Mouse (Mus musculus) telencephalon, adult 2 months (tissue): Measurements from ENCODE around the gene Nfatc3.

Experiments used
- DNase-seq: peaks from one replicate; pipeline ENCODE4 v3.0.0-alpha.2; 2011; ENCODE audit warnings: low read depth, low spot score

Nfatc3 gene

GRCm38 (mm10) chr8:106146014-106146413 is 87.4 kb downstream of the Nfatc3 start:
- no peak for DNase-seq

- no peak for DNase-seq
These were observed 89.4 kb downstream of the Nfatc3 start for GRCm38 (mm10) chr8:106147868-106148565.

- no peak for DNase-seq
These were observed 90.4 kb downstream of the Nfatc3 start for GRCm38 (mm10) chr8:106149025-106149424.

- DNase-seq = peak; percentile 92
These were observed 91.4 kb downstream of the Nfatc3 start, which contains the start of gene Pla2g15 for GRCm38 (mm10) chr8:106149801-106150652. Pla2g15 (plus strand) TSS chr8:106150399.

GRCm38 (mm10) chr8:106150653-106151000 is 92.0 kb downstream of the Nfatc3 start:
- DNase-seq = no peak

- no peak for DNase-seq
These were observed 92.4 kb downstream of the Nfatc3 start for GRCm38 (mm10) chr8:106151041-106151440.

- DNase-seq = no peak
These were observed 94.2 kb downstream of the Nfatc3 start for GRCm38 (mm10) chr8:106152876-106153275.

- no peak for DNase-seq
These were observed 98.8 kb downstream of the Nfatc3 start for GRCm38 (mm10) chr8:106157419-106157818.

GRCm38 (mm10) chr8:106158381-106158780 is 99.7 kb downstream of the Nfatc3 start:
- DNase-seq = no peak

GRCm38 (mm10) chr8:106159876-106160275 is 101.2 kb downstream of the Nfatc3 start:
- no peak for DNase-seq

GRCm38 (mm10) chr8:106163251-106163650 is 104.6 kb downstream of the Nfatc3 start:
- DNase-seq = no peak

- no peak for DNase-seq
These were observed 106.8 kb downstream of the Nfatc3 start for GRCm38 (mm10) chr8:106165460-106165859.

- DNase-seq = no peak
These were observed 109.8 kb downstream of the Nfatc3 start, which contains the start of gene Slc7a6 for GRCm38 (mm10) chr8:106168356-106169016. Slc7a6 (plus strand) TSS chr8:106168857.

GRCm38 (mm10) chr8:106169017-106169933 is 110.6 kb downstream of the Nfatc3 start:
- no peak for DNase-seq

- DNase-seq = no peak
These were observed 111.4 kb downstream of the Nfatc3 start for GRCm38 (mm10) chr8:106169934-106170480.

- DNase-seq = no peak
These were observed 114.9 kb downstream of the Nfatc3 start for GRCm38 (mm10) chr8:106173566-106173965.

GRCm38 (mm10) chr8:106176891-106177290 is 118.3 kb downstream of the Nfatc3 start:
- no peak for DNase-seq

GRCm38 (mm10) chr8:106177594-106177993 is 119.0 kb downstream of the Nfatc3 start:
- DNase-seq = no peak

- DNase-seq = no peak
These were observed 119.8 kb downstream of the Nfatc3 start for GRCm38 (mm10) chr8:106178428-106178827.
